Mouse (Mus musculus) intestine, postnatal 0 days (tissue): Measurements from ENCODE around the gene C1galt1. TPM values are rescaled to one million over a fixed set of nuclear protein-coding genes. Genes with fewer than 3 reads are reported as not detected.

Source experiments
- ATAC-seq: fragments of 200-750 bp; cut with Nextera tagmentation; 2 replicates; pipeline ENCODE4 v1.8.0; 2017; ENCODE audit warnings: mild to moderate bottlenecking, moderate TSS enrichment, moderate library complexity
- H3K27ac ChIP-seq: fragments of 300-500 bp; sonication (generic); 2 replicates; pipeline ENCODE4 v1.5.1; 2014; ENCODE audit warnings: mild to moderate bottlenecking, low read depth, low read length, moderate library complexity
- H3K27me3 ChIP-seq: fragments of 300-500 bp; sonication (generic); replicated peaks from 2 replicates; pipeline ENCODE4 v1.6.1; 2014; ENCODE audit warnings: low read length, mixed read lengths; ENCODE audit not compliant: control insufficient read depth, insufficient read depth
- H3K36me3 ChIP-seq: fragments of 300-500 bp; sonication (generic); 2 replicates; pipeline ENCODE4 v1.6.1; 2014; ENCODE audit warnings: mild to moderate bottlenecking, moderate library complexity; ENCODE audit not compliant: control insufficient read depth, insufficient read depth
- H3K4me1 ChIP-seq: fragments of 300-500 bp; sonication (generic); replicated peaks from 2 replicates; pipeline ENCODE4 v1.6.1; 2014; ENCODE audit warnings: antibody characterized with exemption, low read length, mixed read lengths; ENCODE audit not compliant: control insufficient read depth, insufficient read depth
- H3K4me2 ChIP-seq: fragments of 300-500 bp; sonication (generic); replicated peaks from 2 replicates; pipeline ENCODE4 v1.6.1; 2014; ENCODE audit warnings: low read depth, mild to moderate bottlenecking, moderate library complexity
- H3K4me3 ChIP-seq: fragments of 300-500 bp; sonication (generic); 2 replicates; pipeline ENCODE4 v1.5.1; 2014; ENCODE audit warnings: low read depth, low read length
- H3K9ac ChIP-seq: fragments of 300-500 bp; sonication (generic); 2 replicates; pipeline ENCODE4 v1.6.1; 2014; ENCODE audit warnings: mild to moderate bottlenecking, low read depth, low read length
- H3K9me3 ChIP-seq: fragments of 300-500 bp; sonication (generic); 2 replicates; pipeline ENCODE4 v1.6.1; 2016; ENCODE audit warnings: mixed run types; ENCODE audit not compliant: control insufficient read depth
- CTCF ChIP-seq: sonication (generic); IDR thresholded peaks from 2 replicates; pipeline ENCODE4 v1.5.1; 2016; ENCODE audit warnings: low read depth, mild to moderate bottlenecking, control low read depth, antibody characterized with exemption, moderate library complexity
- WGBS: fragments of 180-500 bp; shearing (Covaris S2); extraction: QIAGEN DNeasy Blood & Tissue Kit; methylation state at CpG from one replicate; pipeline ENCODE4 v1.1.7; 2014; 5-methylcytosine and 5-hydroxymethylcytosine counted together
- polyA plus RNA-seq: library from polyadenylated mRNA; unstranded; fragments of >200 nt; fragmentation: Nextera tagmentation; extraction: Ambion mirVana; gene quantifications from 2 replicates; pipeline ENCODE4 v1.2.1, GENCODE M21; 2015

Gene C1galt1
- polyA plus RNA-seq, 1 experiment from 2014 or later, result 8.3 TPM

DNA sequence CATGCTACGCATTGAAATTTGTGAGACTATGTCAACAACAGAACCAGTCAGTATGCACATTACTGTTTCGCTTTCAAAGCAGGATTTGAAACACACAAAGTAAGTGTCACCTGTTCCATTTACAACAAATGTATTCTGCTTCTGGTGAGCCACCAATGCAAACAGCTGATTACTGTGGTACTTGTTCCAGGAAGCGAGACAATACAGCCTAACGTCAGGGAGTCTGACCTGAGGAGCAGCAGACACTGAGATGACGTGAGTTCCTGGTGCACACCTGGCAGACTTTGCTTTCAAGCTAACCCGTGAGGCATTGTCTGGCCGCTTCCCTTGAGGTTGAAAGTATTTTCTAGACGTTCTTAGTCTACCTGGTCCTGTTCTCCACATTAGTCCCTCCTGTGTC, 13.8 kb upstream of the C1galt1 start:
- WGBS, result 61% methylated on average over 8 of the region's 8 CpGs
- H3K4me1 ChIP-seq, result no peaks in the 10 kb centered on the region
- no peak overlapping the region for H3K9ac ChIP-seq
- H3K36me3 ChIP-seq, result no peaks in the 10 kb centered on the region
- no peak overlapping the region for H3K27ac ChIP-seq
- no peaks in the 10 kb centered on the region for H3K9me3 ChIP-seq
- no peaks in the 10 kb centered on the region for H3K27me3 ChIP-seq
- TF ChIP-seq CTCF, result no peak
- H3K4me3 ChIP-seq, result no peak overlapping the region
- no peak overlapping the region for H3K4me2 ChIP-seq
- peak; percentile 28; the same call in 1 of the 2 replicates for ATAC-seq

- Histone ChIP-seq H3K4me2 (no peak overlapping the region), H3K4me1 (no peaks in the 10 kb centered on the region), H3K27ac (no peak overlapping the region), H3K4me3 (no peak overlapping the region), H3K9me3 (no peaks in the 10 kb centered on the region), H3K9ac (no peak overlapping the region), H3K27me3 (no peaks in the 10 kb centered on the region), H3K36me3 (no peaks in the 10 kb centered on the region)
- WGBS, result 48% methylated on average over 6 of the region's 6 CpGs
- no peak for TF ChIP-seq CTCF
- no peak for ATAC-seq
Observed at GRCm38 (mm10) chr6:7832564-7833175, 12.0 kb upstream of the C1galt1 start.

DNA sequence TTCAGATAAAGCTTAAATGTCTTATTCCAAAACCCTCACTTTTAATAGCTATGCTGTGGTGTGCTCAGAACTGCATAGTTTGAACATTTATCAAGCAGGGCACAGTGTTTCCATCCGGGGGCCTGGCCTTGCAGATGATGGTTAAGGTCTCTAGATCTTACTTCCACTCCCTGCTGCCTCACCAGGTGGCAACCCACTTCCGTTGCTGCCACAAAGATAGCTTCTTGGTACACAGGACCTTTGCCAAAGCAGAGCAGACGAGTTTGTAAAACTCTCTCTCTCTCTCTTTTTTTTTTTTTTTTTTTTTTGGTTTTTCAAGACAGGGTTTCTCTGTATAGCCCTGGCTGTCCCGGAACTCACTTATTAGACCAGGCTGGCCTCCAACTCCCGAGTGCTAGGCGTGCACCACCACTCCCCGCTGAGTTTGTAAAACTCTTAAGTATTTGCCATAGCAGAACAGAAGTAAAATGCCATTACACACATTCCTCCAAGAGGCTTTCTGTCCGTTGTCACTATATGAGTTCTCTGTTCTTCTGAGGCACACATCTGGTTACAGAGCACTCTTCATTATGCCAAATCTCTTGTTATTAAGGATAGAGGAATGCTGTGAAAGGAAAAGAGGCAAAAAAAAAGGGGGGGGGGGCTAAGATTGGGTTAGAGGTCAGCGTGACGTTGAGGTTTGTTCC, 773 bp upstream of the C1galt1 start:
- Histone ChIP-seq H3K4me1 (peaks cover 6% of the 10 kb centered on the region), H3K4me3 (peak overlapping the region; percentile 91), H3K27ac (peak overlapping the region; percentile 98; the same call in 1 of the 2 replicates), H3K36me3 (no peaks in the 10 kb centered on the region), H3K9ac (0 out of 2 replicates have a peak overlapping the region, but pooled peaks have one; percentile 95), H3K4me2 (peak overlapping the region; percentile 73), H3K27me3 (no peaks in the 10 kb centered on the region), H3K9me3 (no peaks in the 10 kb centered on the region)
- 56% methylated on average over 10 of the region's 10 CpGs for WGBS
- ATAC-seq, result no peak
- no peak for TF ChIP-seq CTCF

GRCm38 (mm10) chr6:7844412-7844801, 235 bp upstream of the C1galt1 start:
- no peaks in the 10 kb centered on the region for H3K36me3 ChIP-seq
- ATAC-seq, result peak; percentile 89
- peak overlapping the region; percentile 98 for H3K27ac ChIP-seq
- H3K9ac ChIP-seq, result peak overlapping the region; percentile 95
- H3K4me1 ChIP-seq, result peaks cover 6% of the 10 kb centered on the region
- peak overlapping the region; percentile 91 for H3K4me3 ChIP-seq
- no peaks in the 10 kb centered on the region for H3K9me3 ChIP-seq
- H3K27me3 ChIP-seq, result no peaks in the 10 kb centered on the region
- WGBS, result 0% methylated on average over 31 of the region's 33 CpGs
- TF ChIP-seq CTCF, result peak; percentile 69
- H3K4me2 ChIP-seq, result peak overlapping the region; percentile 73

- Histone ChIP-seq H3K27ac (peak overlapping the region; percentile 98; the same call in 1 of the 2 replicates), H3K36me3 (no peaks in the 10 kb centered on the region), H3K4me1 (peaks cover 6% of the 10 kb centered on the region), H3K9me3 (no peaks in the 10 kb centered on the region), H3K27me3 (no peaks in the 10 kb centered on the region), H3K4me2 (peak overlapping the region; percentile 73), H3K4me3 (peak overlapping the region; percentile 91), H3K9ac (peak overlapping the region; percentile 95)
- no peak for TF ChIP-seq CTCF
- WGBS, result 3% methylated on average over 6 of the region's 6 CpGs
- no peak for ATAC-seq
Observed at GRCm38 (mm10) chr6:7845680-7846017, 1.0 kb downstream of the C1galt1 start.

DNA sequence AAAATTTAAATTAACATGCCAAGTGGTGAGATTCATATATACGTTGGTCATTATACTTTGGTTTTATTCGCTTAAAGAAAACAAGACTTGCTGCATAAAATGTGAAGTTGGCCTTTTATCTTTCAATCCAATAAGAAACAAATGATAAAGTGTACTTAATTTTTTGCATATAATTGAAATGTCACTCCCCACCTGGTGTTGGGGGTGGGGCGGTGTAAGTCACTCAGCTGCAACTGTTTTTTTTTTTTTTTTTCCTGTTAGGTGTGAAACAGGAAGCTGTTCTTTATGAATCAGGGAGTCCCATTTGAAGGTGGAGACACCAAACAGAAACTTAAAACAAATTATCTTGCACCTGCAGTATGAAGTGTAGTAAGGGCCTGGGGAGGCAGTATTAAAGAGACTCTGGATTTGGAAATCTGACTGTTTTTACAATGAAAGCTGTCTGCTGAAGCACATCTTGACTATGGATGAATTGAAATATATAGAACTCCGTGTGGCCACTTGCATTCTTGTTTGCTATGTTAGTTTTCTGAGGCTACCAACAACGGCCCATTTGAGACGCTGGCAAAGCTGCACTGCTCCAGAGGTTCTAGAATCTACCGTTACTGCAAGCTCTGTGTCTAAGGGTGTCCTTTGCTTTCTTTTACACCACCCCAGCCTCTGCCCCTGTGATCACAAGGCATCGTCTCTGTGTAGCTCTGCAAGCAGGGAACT, 2.2 kb downstream of the C1galt1 start:
- peak overlapping the region; percentile 73 for H3K4me2 ChIP-seq
- ATAC-seq, result no peak
- H3K36me3 ChIP-seq, result no peaks in the 10 kb centered on the region
- H3K4me3 ChIP-seq, result peak overlapping the region; percentile 11; the same call in 1 of the 2 replicates
- no peak for TF ChIP-seq CTCF
- peaks cover 6% of the 10 kb centered on the region for H3K4me1 ChIP-seq
- 0 out of 2 replicates have a peak overlapping the region, but pooled peaks have one; percentile 31 for H3K9ac ChIP-seq
- peak overlapping the region; percentile 88 for H3K27ac ChIP-seq
- WGBS, result 60% methylated on average over 8 of the region's 8 CpGs
- H3K9me3 ChIP-seq, result no peaks in the 10 kb centered on the region
- H3K27me3 ChIP-seq, result no peaks in the 10 kb centered on the region
